In the genomic region with DNA sequence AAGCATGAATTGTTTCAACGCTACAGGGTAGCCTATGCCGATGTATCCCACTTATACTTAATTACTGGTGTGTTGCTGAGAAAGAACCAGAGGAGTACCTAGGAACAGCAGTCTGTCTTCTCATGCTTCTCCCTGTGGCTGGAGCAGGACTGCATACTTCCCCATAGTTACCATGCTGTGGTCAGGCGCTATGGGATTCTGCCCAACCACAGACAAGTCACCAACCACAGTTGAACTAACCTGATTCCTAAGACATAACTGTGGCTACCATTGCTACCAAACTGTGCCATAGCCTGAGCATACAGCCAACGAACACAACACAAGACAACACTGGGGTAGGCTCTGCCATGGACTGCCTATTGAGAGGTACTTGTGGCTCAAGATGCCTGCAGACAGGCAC, we compare ENCODE assay signal across 32 mouse cellular contexts. TPM values are rescaled to one million over a fixed set of nuclear protein-coding genes. Genes with fewer than 3 reads are reported as not detected.
DNase-seq lines count a peak whose midpoint lies in the region; ATAC-seq and TF ChIP-seq lines count a peak whose summit lies in the region.
"Had no signal": no experiment of that assay in that cellular context is flagged by ENCODE, and none has a peak within 500 bp of the region (broad histone marks: within the 10 kb centered on the region; RNA-seq: fewer than 3 reads in every experiment).

No protein-coding gene starts in this region.

- no peak for DNase-seq in Patski (ENCODE audit: low read depth, low spot score)
- DNase-seq in limb, embryonic 10.5 days (ENCODE audit: low spot score) = no peak
- DNase-seq in liver, embryonic 11.5 days (ENCODE audit: low spot score) = no peak
- DNase-seq in gastrocnemius, adult 8-10 months (ENCODE audit: low spot score in 2 of 2) = no peak
- no peak for DNase-seq in layer of hippocampus, postnatal 36 days
- DNase-seq: adrenal gland, postnatal 10 days; cerebellum, adult 11 months; cerebellum, adult 9-10 months; forebrain, postnatal 0 days; gastrocnemius, postnatal 14 days; heart, adult 11 months; kidney, adult 9 months; kidney, postnatal 10 days; lung, adult 2 months; lung, postnatal 10 days; right cerebral cortex, postnatal 25 days; thymus, postnatal 14 days had no signal

- H3K4me1 ChIP-seq in hindbrain, embryonic 13.5 days (replicated peaks) = no peaks in the 10 kb centered on the region
- H3K4me1 ChIP-seq in hindbrain, embryonic 12.5 days = no peaks in the 10 kb centered on the region
- H3K4me1 ChIP-seq in limb, embryonic 10.5 days = peaks cover 11% of the 10 kb centered on the region
- H3K4me1 ChIP-seq in liver, embryonic 11.5 days (replicated peaks; ENCODE audit: control insufficient read depth, insufficient read depth, low read length) = peaks cover 12% of the 10 kb centered on the region
- H3K4me1 ChIP-seq: embryonic facial prominence, embryonic 13.5 days; forebrain, embryonic 12.5 days; neural tube, embryonic 13.5 days; stomach, embryonic 15.5 days had no signal

- in situ Hi-C loops in Patski (cut with MboI; ENCODE audit: low pct_unique_long_range_greater_than_20kb) = no loop called here

- ATAC-seq in hindbrain, embryonic 13.5 days (ENCODE audit: low FRiP score) = no peak
- no peak for ATAC-seq in hindbrain, embryonic 12.5 days (ENCODE audit: low FRiP score)
- ATAC-seq in Patski = peak; percentile 96
- peak; percentile 88 for ATAC-seq in megakaryocyte, adult 5-6 weeks (ENCODE audit: poor library complexity, severe bottlenecking)
- no peak for ATAC-seq in liver, embryonic 11.5 days (replicated peaks; ENCODE audit: low FRiP score)
- ATAC-seq: CD4-positive, CD25-positive, alpha-beta regulatory T cell, adult 4 months; forebrain, postnatal 0 days; intestine, postnatal 0 days had no signal

- 91% methylated on average over 4 of the region's 4 CpGs for WGBS in hindbrain, embryonic 13.5 days
- 92% methylated on average over 4 of the region's 4 CpGs for WGBS in hindbrain, embryonic 12.5 days
- WGBS in limb, embryonic 10.5 days = 93% methylated on average over 4 of the region's 4 CpGs
- WGBS in liver, embryonic 11.5 days = 74% methylated on average over 4 of the region's 4 CpGs

- H3K36me3 ChIP-seq in hindbrain, embryonic 13.5 days = peaks cover 8% of the 10 kb centered on the region; the same call in 1 of the 2 replicates
- H3K36me3 ChIP-seq in hindbrain, embryonic 12.5 days = no peaks in the 10 kb centered on the region
- H3K36me3 ChIP-seq in limb, embryonic 10.5 days = no peaks in the 10 kb centered on the region
- no peaks in the 10 kb centered on the region for H3K36me3 ChIP-seq in liver, embryonic 11.5 days (ENCODE audit: control insufficient read depth, insufficient read depth, low read length)
- H3K36me3 ChIP-seq: embryonic facial prominence, embryonic 13.5 days; forebrain, embryonic 12.5 days; midbrain, embryonic 10.5 days; neural tube, embryonic 13.5 days; stomach, embryonic 15.5 days had no signal

- H3K9me3 ChIP-seq in hindbrain, embryonic 13.5 days = no peaks in the 10 kb centered on the region
- no peaks in the 10 kb centered on the region for H3K9me3 ChIP-seq in hindbrain, embryonic 12.5 days (replicated peaks)
- no peaks in the 10 kb centered on the region for H3K9me3 ChIP-seq in limb, embryonic 10.5 days (replicated peaks)
- no peaks in the 10 kb centered on the region for H3K9me3 ChIP-seq in liver, embryonic 11.5 days (ENCODE audit: control insufficient read depth, low read length)
- H3K9me3 ChIP-seq: embryonic facial prominence, embryonic 13.5 days; forebrain, embryonic 12.5 days; midbrain, embryonic 10.5 days; neural tube, embryonic 13.5 days; stomach, embryonic 15.5 days had no signal

- no peak for TF ChIP-seq CTCF in Patski (IDR thresholded peaks at IDR 0.05)

- H3K27ac ChIP-seq in hindbrain, embryonic 13.5 days = peak overlapping the region; percentile 30; the same call in 1 of the 2 replicates
- H3K27ac ChIP-seq in hindbrain, embryonic 12.5 days = no peak overlapping the region
- peak overlapping the region; percentile 39; the same call in 1 of the 2 replicates for H3K27ac ChIP-seq in limb, embryonic 10.5 days
- no peak overlapping the region for H3K27ac ChIP-seq in liver, embryonic 11.5 days (ENCODE audit: low read depth, low read length)
- H3K27ac ChIP-seq: embryonic facial prominence, embryonic 13.5 days; forebrain, embryonic 12.5 days; liver, embryonic 14.5 days; macrophage; midbrain, embryonic 10.5 days; neural tube, embryonic 13.5 days; stomach, embryonic 15.5 days had no signal

- no peak overlapping the region for H3K4me2 ChIP-seq in hindbrain, embryonic 13.5 days
- H3K4me2 ChIP-seq in hindbrain, embryonic 12.5 days (replicated peaks) = no peak overlapping the region
- H3K4me2 ChIP-seq in liver, embryonic 11.5 days = no peak overlapping the region
- H3K4me2 ChIP-seq: embryonic facial prominence, embryonic 13.5 days; forebrain, embryonic 12.5 days; heart, embryonic 11.5 days; neural tube, embryonic 13.5 days; stomach, embryonic 15.5 days had no signal

- POLR2A ChIA-PET in Patski (lab: Charles Lee) = no interaction called here

- no peak overlapping the region for H3K4me3 ChIP-seq in hindbrain, embryonic 13.5 days
- no peak overlapping the region for H3K4me3 ChIP-seq in hindbrain, embryonic 12.5 days
- no peak overlapping the region for H3K4me3 ChIP-seq in limb, embryonic 10.5 days
- H3K4me3 ChIP-seq in liver, embryonic 11.5 days (ENCODE audit: low read depth, low read length) = no peak overlapping the region
- H3K4me3 ChIP-seq: embryonic facial prominence, embryonic 13.5 days; erythroblast, embryonic 14.5 days; forebrain, embryonic 12.5 days; midbrain, embryonic 10.5 days; myocyte; neural tube, embryonic 13.5 days; stomach, embryonic 15.5 days had no signal

- no peak overlapping the region for H3K9ac ChIP-seq in hindbrain, embryonic 13.5 days
- H3K9ac ChIP-seq in hindbrain, embryonic 12.5 days = no peak overlapping the region
- H3K9ac ChIP-seq in liver, embryonic 11.5 days (ENCODE audit: low read depth, low read length) = no peak overlapping the region
- H3K9ac ChIP-seq: embryonic facial prominence, embryonic 13.5 days; forebrain, embryonic 12.5 days; forebrain, postnatal 0 days; liver, embryonic 14.5 days; neural tube, embryonic 13.5 days; stomach, embryonic 15.5 days had no signal

- CTCF ChIA-PET in Patski (lab: Charles Lee) = no interaction called here

- H3K27me3 ChIP-seq in hindbrain, embryonic 13.5 days = no peaks in the 10 kb centered on the region
- H3K27me3 ChIP-seq in hindbrain, embryonic 12.5 days = no peaks in the 10 kb centered on the region
- H3K27me3 ChIP-seq in Patski = no peaks in the 10 kb centered on the region
- H3K27me3 ChIP-seq in limb, embryonic 10.5 days (ENCODE audit: low read depth, poor library complexity, severe bottlenecking) = no peaks in the 10 kb centered on the region
- H3K27me3 ChIP-seq in liver, embryonic 11.5 days (replicated peaks; ENCODE audit: control insufficient read depth, insufficient read depth, low read length) = no peaks in the 10 kb centered on the region
- H3K27me3 ChIP-seq: embryonic facial prominence, embryonic 13.5 days; forebrain, embryonic 12.5 days; neural tube, embryonic 13.5 days; stomach, embryonic 15.5 days had no signal

RNA-seq across cellular contexts. Expression of a gene that starts 28.7 kb away (rescaled TPM):
- polyA plus RNA-seq in hindbrain, embryonic 13.5 days (2015; fragmentation: Nextera tagmentation; extraction: Ambion mirVana) = 3.9 and 4.7 TPM in 2 replicates
- 5.0 and 5.4 TPM in 2 replicates for polyA plus RNA-seq in hindbrain, embryonic 12.5 days (2016; fragmentation: Nextera tagmentation; extraction: Ambion mirVana)
- polyA plus RNA-seq in Patski (2021) = 75.8 TPM
- 5.2 and 6.8 TPM in 2 replicates for polyA plus RNA-seq in limb, embryonic 10.5 days (2016; fragmentation: Nextera tagmentation; extraction: Ambion mirVana)
- not detected in 2 replicates for total RNA-seq in megakaryocyte, adult 5-6 weeks (2015)
- 0.45 TPM in 1 of 2 replicates, not detected in the other for total RNA-seq in megakaryocyte, adult 5-6 weeks (2017)
- polyA plus RNA-seq in liver, embryonic 11.5 days (2014; fragmentation: Nextera tagmentation; extraction: Ambion mirVana) = 0.86 and 1.8 TPM in 2 replicates
- 1 to 10 TPM in 2 of 4 experiments, under 1 TPM in 2; 0.32 to 1.5 (median 1.0) TPM for total RNA-seq in gastrocnemius, adult 8-10 months (2022)
- 1 to 10 TPM; 5.9 to 6.7 TPM for total RNA-seq in layer of hippocampus, postnatal 36 days (2021)
- polyA plus RNA-seq: erythroblast, embryonic 14.5 days; macrophage had no signal

Comparison
In these comparisons a context has a peak if more than half of its experiments do, and no peak if none do; other contexts are left out.
1. H3K27ac ChIP-seq: peak in hindbrain, embryonic 13.5 days (single experiment) and limb, embryonic 10.5 days (single experiment); none in hindbrain, embryonic 12.5 days (single experiment) and liver, embryonic 11.5 days (single experiment).
2. ATAC-seq: peak in Patski (single experiment) and megakaryocyte, adult 5-6 weeks (single experiment); none in hindbrain, embryonic 13.5 days (single experiment), hindbrain, embryonic 12.5 days (single experiment) and liver, embryonic 11.5 days (single experiment).